Mouse (Mus musculus) limb, embryonic 11.5 days (tissue): Measurements from ENCODE around the gene Hes3. TPM values are rescaled to one million over a fixed set of nuclear protein-coding genes. Genes with fewer than 3 reads are reported as not detected.

Experiments used
- ATAC-seq: fragments of 200-750 bp; cut with Nextera tagmentation; 2 replicates; pipeline ENCODE4 v1.8.0; 2017; ENCODE audit warnings: low read depth; ENCODE audit not compliant: insufficient number of reproducible peaks, low FRiP score, low TSS enrichment
- DNase-seq: peaks from one replicate; pipeline ENCODE4 v3.0.0-alpha.2; 2015; ENCODE audit warnings: low spot score
- H3K27ac ChIP-seq: fragments of 300-500 bp; sonication (generic); replicated peaks from 2 replicates; pipeline ENCODE4 v1.5.1; 2014; ENCODE audit warnings: low read depth, mild to moderate bottlenecking, low read length
- H3K27me3 ChIP-seq: fragments of 300-500 bp; sonication (generic); 2 replicates; pipeline ENCODE4 v1.6.1; 2014; ENCODE audit warnings: mild to moderate bottlenecking, low read length, mixed read lengths; ENCODE audit not compliant: control insufficient read depth, insufficient read depth
- H3K36me3 ChIP-seq: fragments of 300-500 bp; sonication (generic); 2 replicates; pipeline ENCODE4 v1.6.1; 2014; ENCODE audit warnings: mild to moderate bottlenecking, low read length, moderate library complexity, mixed read lengths; ENCODE audit not compliant: control insufficient read depth, insufficient read depth
- H3K4me1 ChIP-seq: fragments of 300-500 bp; sonication (generic); 2 replicates; pipeline ENCODE4 v1.6.1; 2014; ENCODE audit warnings: low read length, mixed read lengths; ENCODE audit not compliant: control insufficient read depth, insufficient read depth
- H3K4me2 ChIP-seq: fragments of 300-500 bp; sonication (generic); 2 replicates; pipeline ENCODE4 v1.6.1; 2014; ENCODE audit warnings: low read depth, mild to moderate bottlenecking, moderate library complexity; ENCODE audit not compliant: severe bottlenecking
- H3K4me3 ChIP-seq: fragments of 300-500 bp; sonication (generic); 2 replicates; pipeline ENCODE4 v1.5.1; 2014; ENCODE audit warnings: low read depth, low read length
- H3K9ac ChIP-seq: fragments of 300-500 bp; sonication (generic); 2 replicates; pipeline ENCODE4 v1.6.1; 2014; ENCODE audit warnings: mild to moderate bottlenecking, low read length
- H3K9me3 ChIP-seq: fragments of 300-500 bp; sonication (generic); 2 replicates; pipeline ENCODE4 v1.6.1; 2016; ENCODE audit warnings: low read length; ENCODE audit not compliant: control insufficient read depth
- WGBS: fragments of 180-500 bp; shearing (Covaris S2); extraction: QIAGEN DNeasy Blood & Tissue Kit; methylation state at CpG from one replicate; pipeline ENCODE4 v1.1.7; 2014; 5-methylcytosine and 5-hydroxymethylcytosine counted together
- polyA plus RNA-seq: library from polyadenylated mRNA; unstranded; fragments of >200 nt; fragmentation: Nextera tagmentation; extraction: Ambion mirVana; gene quantifications from 2 replicates; pipeline ENCODE4 v1.2.1, GENCODE M21; 2014

Gene Hes3
- polyA plus RNA-seq, 1 experiment from 2014 or later: not detected

- peaks cover 21% of the 10 kb centered on the region; the same call in 1 of the 2 replicates for H3K4me1 ChIP-seq
- DNase-seq: peak; percentile 54
- ATAC-seq: no peak
- H3K36me3 ChIP-seq: no peaks in the 10 kb centered on the region; the same call in 1 of the 2 replicates
- no peak overlapping the region for H3K4me3 ChIP-seq
- peaks cover 70% of the 10 kb centered on the region for H3K27me3 ChIP-seq
- no peak overlapping the region for H3K4me2 ChIP-seq
- no peak overlapping the region for H3K27ac ChIP-seq
- no peak overlapping the region for H3K9ac ChIP-seq
- H3K9me3 ChIP-seq: no peaks in the 10 kb centered on the region
Measured at GRCm38 (mm10) chr4:152313934-152314333, 22.5 kb upstream of the Hes3 start.

- Histone ChIP-seq H3K4me2 (peak overlapping the region; percentile 50), H3K36me3 (no peaks in the 10 kb centered on the region; the same call in 1 of the 2 replicates), H3K27me3 (peaks cover 70% of the 10 kb centered on the region), H3K4me3 (peak overlapping the region; percentile 24), H3K9ac (no peak overlapping the region; the same call in 1 of the 2 replicates), H3K27ac (no peak overlapping the region), H3K4me1 (peaks cover 21% of the 10 kb centered on the region; the same call in 1 of the 2 replicates), H3K9me3 (no peaks in the 10 kb centered on the region)
- DNase-seq (peak; percentile 60), ATAC-seq (0 out of 2 replicates have a peak, but pooled peaks have one; percentile 20)
- 0% methylated on average over 29 of the region's 29 CpGs for WGBS
Measured at GRCm38 (mm10) chr4:152313211-152313632, 21.8 kb upstream of the Hes3 start.

- Histone ChIP-seq H3K27me3 (peaks cover 62% of the 10 kb centered on the region), H3K4me3 (no peak overlapping the region; the same call in 1 of the 2 replicates), H3K27ac (no peak overlapping the region), H3K9ac (no peak overlapping the region), H3K4me1 (peaks cover 21% of the 10 kb centered on the region; the same call in 1 of the 2 replicates), H3K4me2 (peak overlapping the region; percentile 22; the same call in 1 of the 2 replicates), H3K9me3 (no peaks in the 10 kb centered on the region), H3K36me3 (no peaks in the 10 kb centered on the region; the same call in 1 of the 2 replicates)
- 3% methylated on average over 14 of the region's 14 CpGs for WGBS
- no peak for ATAC-seq
- peak; percentile 39 for DNase-seq
Measured at GRCm38 (mm10) chr4:152312186-152312585, 20.7 kb upstream of the Hes3 start.

GRCm38 (mm10) chr4:152307542-152307941, 16.1 kb upstream of the Hes3 start:
- WGBS: 79% methylated on average over 9 of the region's 9 CpGs
- Histone ChIP-seq H3K36me3 (no peaks in the 10 kb centered on the region; the same call in 1 of the 2 replicates), H3K9ac (no peak overlapping the region), H3K4me3 (no peak overlapping the region), H3K9me3 (no peaks in the 10 kb centered on the region), H3K27ac (no peak overlapping the region), H3K4me1 (0 out of 2 replicates have a peak, but pooled peaks cover 2% of the 10 kb centered on the region), H3K4me2 (no peak overlapping the region), H3K27me3 (peaks cover 16% of the 10 kb centered on the region)
- DNase-seq (no peak), ATAC-seq (no peak)

- Histone ChIP-seq H3K4me1 (no peaks in the 10 kb centered on the region), H3K4me3 (no peak overlapping the region), H3K27me3 (peaks cover under 1% of the 10 kb centered on the region), H3K36me3 (peaks cover under 1% of the 10 kb centered on the region; the same call in 1 of the 2 replicates), H3K4me2 (no peak overlapping the region), H3K9me3 (no peaks in the 10 kb centered on the region), H3K27ac (no peak overlapping the region), H3K9ac (no peak overlapping the region)
- WGBS: 77% methylated on average over 6 of the region's 6 CpGs
- DNase-seq (no peak), ATAC-seq (no peak)
Measured at GRCm38 (mm10) chr4:152305991-152306390, 14.5 kb upstream of the Hes3 start.

- no peak overlapping the region for H3K4me3 ChIP-seq
- H3K4me2 ChIP-seq: no peak overlapping the region
- H3K27ac ChIP-seq: no peak overlapping the region
- H3K27me3 ChIP-seq: no peaks in the 10 kb centered on the region
- ATAC-seq (no peak), DNase-seq (no peak)
- no peak overlapping the region for H3K9ac ChIP-seq
- 86% methylated on average over 6 of the region's 6 CpGs for WGBS
- H3K9me3 ChIP-seq: no peaks in the 10 kb centered on the region
- peaks cover 5% of the 10 kb centered on the region; the same call in 1 of the 2 replicates for H3K36me3 ChIP-seq
- no peaks in the 10 kb centered on the region for H3K4me1 ChIP-seq
Measured at GRCm38 (mm10) chr4:152304685-152305084, 13.2 kb upstream of the Hes3 start.

- Histone ChIP-seq H3K9ac (no peak overlapping the region), H3K4me3 (no peak overlapping the region), H3K27ac (no peak overlapping the region), H3K4me1 (peaks cover 5% of the 10 kb centered on the region; the same call in 1 of the 2 replicates), H3K9me3 (no peaks in the 10 kb centered on the region), H3K27me3 (no peaks in the 10 kb centered on the region), H3K4me2 (no peak overlapping the region), H3K36me3 (peaks cover 5% of the 10 kb centered on the region; the same call in 1 of the 2 replicates)
- 94% methylated on average over 10 of the region's 10 CpGs for WGBS
- DNase-seq (no peak), ATAC-seq (no peak)
Measured at GRCm38 (mm10) chr4:152303172-152303571, 11.7 kb upstream of the Hes3 start.

GRCm38 (mm10) chr4:152302012-152302411, 10.6 kb upstream of the Hes3 start:
- Histone ChIP-seq H3K27me3 (no peaks in the 10 kb centered on the region), H3K27ac (no peak overlapping the region), H3K4me1 (peaks cover 8% of the 10 kb centered on the region; the same call in 1 of the 2 replicates), H3K4me2 (no peak overlapping the region), H3K4me3 (no peak overlapping the region), H3K9ac (no peak overlapping the region), H3K9me3 (no peaks in the 10 kb centered on the region), H3K36me3 (peaks cover 5% of the 10 kb centered on the region; the same call in 1 of the 2 replicates)
- ATAC-seq (no peak), DNase-seq (no peak)
- 81% methylated on average over 11 of the region's 11 CpGs for WGBS
